Mouse (Mus musculus) lung, embryonic 14.5 days (tissue): ENCODE measurements at regions not wholly inside any gene's neighbourhood (a gene's known extent, or its start where the extent isn't known, plus 50 kb on each side); places are given as distances from the start of the nearest gene placed in this dataset.

Experiments
- ATAC-seq: fragments of 200-750 bp; cut with Nextera tagmentation; 2 replicates; pipeline ENCODE4 v1.8.0; 2017; ENCODE audit warnings: mild to moderate bottlenecking, moderate TSS enrichment, moderate library complexity; ENCODE audit not compliant: insufficient read depth
- DNase-seq: peaks from one replicate; pipeline ENCODE4 v3.0.0-alpha.2; 2015
- H3K27ac ChIP-seq: fragments of 300-500 bp; sonication (generic); 2 replicates; pipeline ENCODE4 v1.5.1; 2014; ENCODE audit warnings: low read depth, mild to moderate bottlenecking, moderate library complexity
- H3K27me3 ChIP-seq: fragments of 300-500 bp; sonication (generic); 2 replicates; pipeline ENCODE4 v1.6.1; 2014; ENCODE audit warnings: low read length, control low read depth; ENCODE audit not compliant: insufficient read depth
- H3K36me3 ChIP-seq: fragments of 300-500 bp; sonication (generic); 2 replicates; pipeline ENCODE4 v1.6.1; 2014; ENCODE audit warnings: control low read depth; ENCODE audit not compliant: insufficient read depth
- H3K4me1 ChIP-seq: fragments of 300-500 bp; sonication (generic); 2 replicates; pipeline ENCODE4 v1.6.1; 2014; ENCODE audit warnings: antibody characterized with exemption, control low read depth; ENCODE audit not compliant: insufficient read depth
- H3K4me2 ChIP-seq: fragments of 300-500 bp; sonication (generic); 2 replicates; pipeline ENCODE4 v1.6.1; 2014; ENCODE audit warnings: mild to moderate bottlenecking
- H3K4me3 ChIP-seq: fragments of 300-500 bp; sonication (generic); 2 replicates; pipeline ENCODE4 v1.5.1; 2014; ENCODE audit warnings: low read depth, low read length
- H3K9ac ChIP-seq: fragments of 300-500 bp; sonication (generic); 2 replicates; pipeline ENCODE4 v1.6.1; 2014
- H3K9me3 ChIP-seq: fragments of 300-500 bp; sonication (generic); 2 replicates; pipeline ENCODE4 v1.6.1; 2016; ENCODE audit warnings: low read depth, low read length, control low read depth
- CTCF ChIP-seq: IDR thresholded peaks from 2 replicates; pipeline ENCODE4 v1.5.1; 2016; ENCODE audit warnings: antibody characterized with exemption, low read depth
- WGBS: fragments of 180-500 bp; shearing (Covaris S2); extraction: QIAGEN DNeasy Blood & Tissue Kit; methylation state at CpG from one replicate; pipeline ENCODE4 v1.1.7; 2014; 5-methylcytosine and 5-hydroxymethylcytosine counted together

GRCm38 (mm10) chr9:67610696-67611095, 51.2 kb upstream of the Tln2 start:
- Histone ChIP-seq H3K4me1 (peaks cover 4% of the 10 kb centered on the region; the same call in 1 of the 2 replicates), H3K4me3 (no peak overlapping the region), H3K9ac (no peak overlapping the region), H3K27ac (no peak overlapping the region), H3K36me3 (no peaks in the 10 kb centered on the region), H3K4me2 (no peak overlapping the region), H3K27me3 (no peaks in the 10 kb centered on the region), H3K9me3 (no peaks in the 10 kb centered on the region)
- DNase-seq (no peak), ATAC-seq (no peak)
- no peak for TF ChIP-seq CTCF
- 88% methylated on average over 6 of the region's 6 CpGs for WGBS

- no peak overlapping the region for H3K27ac ChIP-seq
- no peak overlapping the region for H3K9ac ChIP-seq
- no peak for ATAC-seq
- H3K4me1 ChIP-seq: no peaks in the 10 kb centered on the region
- DNase-seq: no peak
- no peaks in the 10 kb centered on the region for H3K9me3 ChIP-seq
- H3K27me3 ChIP-seq: no peaks in the 10 kb centered on the region
- H3K4me2 ChIP-seq: no peak overlapping the region
- no peak overlapping the region for H3K4me3 ChIP-seq
- no peak for TF ChIP-seq CTCF
- 69% methylated on average over 6 of the region's 6 CpGs for WGBS
- H3K36me3 ChIP-seq: no peaks in the 10 kb centered on the region
Measured at GRCm38 (mm10) chr9:67611676-67612075, 52.2 kb upstream of the Tln2 start.

GRCm38 (mm10) chr9:67612101-67612500, 52.6 kb upstream of the Tln2 start:
- ATAC-seq: no peak
- Histone ChIP-seq H3K4me3 (no peak overlapping the region), H3K9ac (no peak overlapping the region), H3K27me3 (no peaks in the 10 kb centered on the region), H3K9me3 (no peaks in the 10 kb centered on the region), H3K4me2 (no peak overlapping the region), H3K4me1 (no peaks in the 10 kb centered on the region), H3K27ac (no peak overlapping the region), H3K36me3 (no peaks in the 10 kb centered on the region)
- DNase-seq: no peak
- TF ChIP-seq CTCF: no peak
- WGBS: 93% methylated on average over 2 of the region's 2 CpGs

- Histone ChIP-seq H3K9ac (no peak overlapping the region), H3K27ac (no peak overlapping the region), H3K36me3 (no peaks in the 10 kb centered on the region), H3K4me2 (no peak overlapping the region), H3K4me3 (no peak overlapping the region), H3K27me3 (no peaks in the 10 kb centered on the region), H3K9me3 (no peaks in the 10 kb centered on the region), H3K4me1 (no peaks in the 10 kb centered on the region)
- 69% methylated on average over 2 of the region's 2 CpGs for WGBS
- DNase-seq (no peak), ATAC-seq (no peak)
- no peak for TF ChIP-seq CTCF
Measured at GRCm38 (mm10) chr9:67614068-67614727, 54.7 kb upstream of the Tln2 start.

GRCm38 (mm10) chr9:67616207-67616606, 56.7 kb upstream of the Tln2 start:
- H3K36me3 ChIP-seq: no peaks in the 10 kb centered on the region
- TF ChIP-seq CTCF: no peak
- H3K4me3 ChIP-seq: no peak overlapping the region
- no peaks in the 10 kb centered on the region for H3K4me1 ChIP-seq
- no peaks in the 10 kb centered on the region for H3K9me3 ChIP-seq
- ATAC-seq: no peak
- no peak overlapping the region for H3K9ac ChIP-seq
- 96% methylated on average over 2 of the region's 2 CpGs for WGBS
- no peak for DNase-seq
- H3K27me3 ChIP-seq: no peaks in the 10 kb centered on the region
- H3K4me2 ChIP-seq: no peak overlapping the region
- no peak overlapping the region for H3K27ac ChIP-seq

GRCm38 (mm10) chr9:67617341-67618217, 58.1 kb upstream of the Tln2 start:
- WGBS: 47% methylated on average over 14 of the region's 14 CpGs
- no peak overlapping the region for H3K4me3 ChIP-seq
- H3K4me2 ChIP-seq: no peak overlapping the region
- no peaks in the 10 kb centered on the region for H3K4me1 ChIP-seq
- H3K27me3 ChIP-seq: no peaks in the 10 kb centered on the region
- DNase-seq (no peak), ATAC-seq (no peak)
- no peak for TF ChIP-seq CTCF
- H3K36me3 ChIP-seq: no peaks in the 10 kb centered on the region
- H3K27ac ChIP-seq: no peak overlapping the region
- no peaks in the 10 kb centered on the region for H3K9me3 ChIP-seq
- H3K9ac ChIP-seq: no peak overlapping the region

GRCm38 (mm10) chr9:67620945-67621344, 61.4 kb upstream of the Tln2 start:
- DNase-seq: no peak
- no peak overlapping the region for H3K4me3 ChIP-seq
- ATAC-seq: no peak
- H3K27me3 ChIP-seq: no peaks in the 10 kb centered on the region
- H3K4me1 ChIP-seq: no peaks in the 10 kb centered on the region
- H3K4me2 ChIP-seq: no peak overlapping the region
- no peaks in the 10 kb centered on the region for H3K36me3 ChIP-seq
- no peaks in the 10 kb centered on the region for H3K9me3 ChIP-seq
- no peak for TF ChIP-seq CTCF
- H3K27ac ChIP-seq: no peak overlapping the region
- WGBS: 40% methylated on average over 3 of the region's 3 CpGs
- no peak overlapping the region for H3K9ac ChIP-seq
